Mouse (Mus musculus): ENCODE data around the gene Tecpr2.

The Tecpr2 gene

GRCm38 (mm10) chr12:110948082-110948909 is 59.2 kb downstream of the Tecpr2 start:
- no peak for DNase-seq (ENCODE audit: low spot score)

- DNase-seq (ENCODE audit: low spot score), result no peak
Observed at GRCm38 (mm10) chr12:110948910-110949201, 59.8 kb downstream of the Tecpr2 start.

DNA sequence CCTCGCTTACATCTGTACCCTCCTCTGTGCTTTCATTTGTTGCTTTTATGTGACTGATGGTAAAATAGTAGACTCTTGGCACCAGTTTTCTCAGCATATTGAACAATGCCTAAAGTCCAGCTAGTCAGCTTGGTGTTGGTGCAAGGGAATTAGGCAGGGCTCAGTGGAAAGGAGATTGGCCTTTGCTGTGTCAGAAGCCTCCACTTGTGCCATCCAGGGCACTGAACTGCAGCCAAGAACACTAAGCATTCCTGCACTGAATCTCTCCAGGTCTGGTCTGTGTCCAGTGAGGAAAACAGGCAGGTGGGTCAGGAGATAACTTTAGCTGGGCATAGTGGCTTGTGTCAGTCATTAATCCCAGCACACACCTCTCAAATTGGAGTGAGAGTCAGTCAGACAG is 60.3 kb downstream of the Tecpr2 start:
- DNase-seq (ENCODE audit: low spot score), result no peak

DNA sequence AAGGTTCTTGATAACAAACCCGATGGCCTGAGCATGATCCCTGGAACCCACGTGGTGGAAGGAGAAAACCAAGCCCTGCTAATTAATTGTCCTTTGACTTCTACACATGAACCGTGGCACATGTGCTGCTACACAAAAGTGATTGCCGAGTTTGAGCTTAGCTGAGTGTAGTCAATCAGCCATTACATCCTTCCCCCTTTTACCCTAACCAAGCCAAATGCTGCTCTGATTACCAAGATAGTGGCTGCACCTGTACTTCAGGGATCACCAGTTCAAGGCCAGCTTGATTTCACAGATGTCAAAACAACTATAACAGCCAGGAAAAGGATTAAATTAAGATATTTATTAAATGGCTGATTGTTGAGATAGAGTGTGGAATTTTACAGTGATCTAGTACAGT is 61.1 kb downstream of the Tecpr2 start:
- DNase-seq (ENCODE audit: low spot score), result no peak

DNA sequence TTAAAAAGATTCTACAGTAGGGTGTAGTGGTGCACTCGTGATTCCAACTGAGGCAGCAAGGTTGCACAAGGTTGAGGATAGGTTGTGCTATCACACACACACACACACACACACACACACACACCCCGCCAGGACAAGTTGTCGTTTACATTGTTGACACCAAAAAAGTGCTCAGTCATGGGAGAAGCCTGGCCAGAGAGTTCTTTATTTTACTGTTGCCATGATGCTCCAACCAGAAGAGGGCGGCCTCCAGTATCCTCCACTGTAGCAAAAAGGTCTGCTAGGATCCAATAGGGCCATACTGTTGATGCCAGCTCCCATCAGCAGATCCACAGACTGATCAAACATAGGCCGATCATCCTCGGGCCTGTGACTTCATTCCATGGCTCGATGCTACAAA is 62.2 kb downstream of the Tecpr2 start:
- DNase-seq (ENCODE audit: low spot score), result no peak

- DNase-seq (ENCODE audit: low spot score), result no peak
Observed at GRCm38 (mm10) chr12:110952628-110953385, 63.7 kb downstream of the Tecpr2 start.

DNA sequence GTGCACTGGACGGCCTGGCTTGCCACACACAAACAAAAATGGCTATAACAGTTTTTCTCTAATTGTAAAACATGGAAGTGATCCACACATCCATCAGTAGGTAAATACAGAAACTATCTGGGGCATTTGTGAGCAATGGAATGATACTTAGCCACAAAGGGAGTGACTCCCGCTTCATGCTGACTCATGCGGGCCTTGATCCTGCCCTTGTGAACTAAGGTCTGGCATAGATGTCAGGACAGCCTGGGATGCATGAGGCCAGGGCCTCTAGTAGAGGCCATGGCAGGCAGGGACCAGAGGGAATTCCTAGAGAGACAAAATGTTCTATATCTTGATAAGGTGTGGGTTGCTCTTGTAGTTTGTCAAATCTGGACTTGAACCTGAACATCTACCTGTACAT is 64.4 kb downstream of the Tecpr2 start:
- DNase-seq (ENCODE audit: low spot score), result no peak

DNA sequence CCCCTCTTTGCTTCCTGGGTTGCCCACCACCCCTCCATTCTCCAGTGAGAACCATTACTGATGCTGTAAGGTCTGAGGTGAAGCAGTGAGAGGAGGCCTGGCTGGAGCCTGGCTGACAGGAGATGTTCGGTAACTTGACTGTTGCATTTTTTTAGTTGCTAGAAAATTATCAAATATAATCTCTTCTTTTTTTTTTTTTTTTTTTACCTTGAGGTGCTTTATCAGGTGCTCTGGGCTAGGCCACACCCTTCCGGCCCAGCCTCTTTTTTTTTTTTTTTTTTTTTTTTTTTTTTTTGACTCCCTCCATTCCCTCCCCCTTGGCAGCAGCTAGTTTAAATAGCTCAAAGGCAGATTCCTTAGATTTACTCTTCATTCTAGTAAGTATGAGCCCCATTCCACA is 64.8 kb downstream of the Tecpr2 start:
- DNase-seq (ENCODE audit: low spot score), result no peak

DNA sequence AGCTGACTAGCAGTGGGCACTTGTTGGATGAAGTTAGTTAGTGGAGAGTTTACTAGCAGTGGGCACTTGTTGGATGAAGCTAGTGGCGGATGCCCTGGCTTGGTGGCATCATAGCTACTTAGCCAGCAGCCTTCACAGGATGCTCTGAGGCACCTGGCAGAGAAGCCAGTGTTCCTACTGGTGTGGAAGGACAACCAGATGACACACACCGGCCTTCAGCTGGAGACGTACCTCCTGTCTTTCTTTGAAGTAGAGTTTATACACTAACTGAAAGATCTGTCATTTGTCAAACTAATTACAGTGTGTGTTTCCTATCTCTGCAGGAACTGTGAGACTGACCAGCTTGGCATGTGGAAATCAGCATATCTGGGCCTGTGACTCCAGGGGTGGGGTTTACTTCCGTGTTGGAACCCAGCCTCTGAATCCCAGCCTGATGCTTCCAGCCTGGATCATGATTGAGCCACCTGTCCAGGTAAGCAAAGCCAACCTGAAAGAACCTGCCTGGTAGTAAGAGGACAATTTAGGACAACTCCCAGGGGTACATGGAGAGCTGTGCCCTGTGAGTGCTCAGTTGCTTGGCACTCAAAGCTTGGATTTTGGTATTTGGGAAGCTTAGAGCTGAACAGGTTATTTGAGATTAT is 65.4 kb downstream of the Tecpr2 start:
- DNase-seq (ENCODE audit: low spot score), result no peak

DNA sequence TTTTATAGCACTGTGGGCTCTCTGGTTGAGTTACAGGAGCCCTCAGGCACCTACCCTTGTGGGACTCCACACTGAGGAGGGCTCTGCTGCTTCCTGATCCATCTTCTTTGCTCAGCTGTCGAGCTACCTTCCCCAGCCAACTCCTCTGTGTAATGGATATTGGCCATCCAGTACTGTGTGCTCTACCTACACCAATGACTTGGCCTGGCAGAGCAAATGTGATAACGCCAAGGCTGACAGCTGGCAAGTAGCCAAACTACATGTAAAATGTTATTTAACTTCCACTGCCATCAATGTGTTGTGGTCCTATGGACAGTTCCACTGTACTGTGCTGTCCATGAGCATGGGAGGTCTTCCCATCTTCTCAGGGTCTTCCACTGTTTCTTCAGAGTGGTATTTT is 72.9 kb downstream of the Tecpr2 start:
- no peak for DNase-seq (ENCODE audit: low spot score)

DNA sequence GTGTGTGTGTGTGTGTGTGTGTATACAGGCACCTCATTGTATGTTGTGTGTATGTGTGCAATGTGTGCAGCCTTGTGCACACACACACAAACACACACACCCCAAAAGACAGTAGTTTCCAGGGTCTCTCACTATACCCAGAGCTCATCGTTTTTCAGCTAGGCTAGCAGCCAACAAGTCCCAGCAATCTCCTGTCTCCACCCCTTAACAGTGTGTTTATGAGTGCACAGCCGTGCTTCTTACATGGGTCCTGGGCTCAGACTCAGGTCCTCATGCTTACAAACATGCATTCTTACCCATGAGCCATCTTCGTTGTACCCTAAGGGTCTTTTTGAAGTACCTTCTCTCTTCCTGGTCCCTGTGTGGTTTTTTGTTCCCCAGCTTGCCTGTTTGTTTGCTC is 76.4 kb downstream of the Tecpr2 start:
- no peak for DNase-seq (ENCODE audit: low spot score)

DNA sequence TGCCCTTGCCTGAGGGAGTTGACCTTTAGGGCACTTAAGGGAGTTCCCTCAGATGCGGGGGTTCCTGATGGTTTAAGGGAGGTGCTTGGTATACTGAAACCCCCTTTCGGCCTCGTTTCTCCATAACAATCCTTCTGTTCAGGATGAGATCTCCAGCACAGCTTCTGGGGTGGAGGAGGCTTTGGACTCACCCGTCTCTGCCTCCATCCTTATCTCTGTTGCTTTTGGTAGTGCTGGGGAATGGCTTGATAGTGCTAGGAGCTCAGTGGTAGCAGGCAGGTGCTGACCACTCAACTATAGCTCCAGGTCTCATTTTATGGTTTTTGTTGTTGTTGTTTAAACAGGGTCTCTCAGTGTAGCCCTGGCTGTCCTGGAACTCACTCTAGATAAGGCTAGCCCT is 77.0 kb downstream of the Tecpr2 start:
- no peak for DNase-seq (ENCODE audit: low spot score)

GRCm38 (mm10) chr12:110967146-110967545 is 78.1 kb downstream of the Tecpr2 start:
- DNase-seq (ENCODE audit: low spot score), result no peak

DNA sequence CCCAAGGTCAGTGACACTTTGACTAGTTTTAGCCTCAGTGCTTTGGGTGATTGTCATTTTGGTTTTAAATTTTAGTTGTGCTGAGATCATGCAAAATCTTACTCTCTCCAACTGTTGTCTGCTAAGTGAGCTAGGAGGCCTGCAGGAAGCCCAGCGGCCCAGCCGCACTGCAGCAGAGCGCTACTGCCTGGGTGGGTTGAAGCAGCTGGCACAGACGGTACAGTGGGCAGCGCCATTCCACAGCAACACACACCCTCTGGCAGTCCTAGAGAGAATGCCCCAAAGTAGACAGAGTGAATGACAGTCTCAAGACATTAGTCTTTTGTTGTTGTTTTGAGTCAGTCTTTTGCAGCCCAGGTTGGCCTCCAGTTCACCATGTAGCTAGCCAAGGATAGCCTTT is 81.3 kb downstream of the Tecpr2 start:
- DNase-seq (ENCODE audit: low spot score), result no peak

GRCm38 (mm10) chr12:110971972-110972371 is 82.9 kb downstream of the Tecpr2 start:
- no peak for DNase-seq (ENCODE audit: low spot score)

DNA sequence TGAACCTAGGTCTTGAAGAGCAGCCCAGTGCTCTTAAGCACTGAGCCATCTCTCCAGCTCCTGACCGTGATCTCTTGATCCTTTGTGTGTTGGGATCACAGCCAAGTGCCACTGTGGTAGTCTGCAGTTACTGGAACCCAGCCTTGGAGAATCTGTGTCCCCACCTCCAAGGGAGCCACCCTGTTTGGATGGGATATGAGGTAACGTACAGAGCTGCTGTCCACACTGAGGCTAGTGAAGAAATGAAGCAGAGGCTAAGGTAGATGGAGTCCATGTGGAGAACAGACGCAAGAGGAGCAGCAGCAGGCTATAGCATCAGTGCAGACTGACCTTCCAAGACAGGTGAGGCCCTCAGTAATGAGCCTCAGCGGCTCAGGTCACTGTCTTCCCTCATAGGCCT is 84.8 kb downstream of the Tecpr2 start:
- DNase-seq (ENCODE audit: low spot score), result no peak

DNA sequence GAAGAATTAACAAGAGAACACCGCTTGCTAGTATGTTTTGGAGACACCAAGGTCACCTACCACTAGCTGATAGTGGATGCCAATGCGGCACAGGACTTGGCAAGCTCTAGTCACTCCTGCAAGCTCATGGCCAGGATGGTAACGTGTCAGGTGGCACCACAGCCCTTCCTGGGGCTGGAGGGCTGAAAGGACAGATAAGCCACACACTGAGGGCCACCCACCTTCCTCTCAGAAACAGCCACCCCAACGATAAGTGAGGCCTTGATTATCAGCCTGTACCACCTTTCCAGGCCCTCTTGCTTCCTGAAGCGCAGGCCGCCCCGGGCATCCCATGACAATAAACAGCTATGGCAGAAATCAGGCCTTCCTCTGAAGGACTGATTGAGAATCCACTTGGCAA is 85.2 kb downstream of the Tecpr2 start:
- DNase-seq (ENCODE audit: low spot score), result no peak

- no peak for DNase-seq (ENCODE audit: low spot score)
Observed at GRCm38 (mm10) chr12:110974726-110975125, 85.7 kb downstream of the Tecpr2 start.

- DNase-seq (ENCODE audit: low spot score), result no peak
Observed at GRCm38 (mm10) chr12:110975385-110975784, 86.3 kb downstream of the Tecpr2 start.

DNA sequence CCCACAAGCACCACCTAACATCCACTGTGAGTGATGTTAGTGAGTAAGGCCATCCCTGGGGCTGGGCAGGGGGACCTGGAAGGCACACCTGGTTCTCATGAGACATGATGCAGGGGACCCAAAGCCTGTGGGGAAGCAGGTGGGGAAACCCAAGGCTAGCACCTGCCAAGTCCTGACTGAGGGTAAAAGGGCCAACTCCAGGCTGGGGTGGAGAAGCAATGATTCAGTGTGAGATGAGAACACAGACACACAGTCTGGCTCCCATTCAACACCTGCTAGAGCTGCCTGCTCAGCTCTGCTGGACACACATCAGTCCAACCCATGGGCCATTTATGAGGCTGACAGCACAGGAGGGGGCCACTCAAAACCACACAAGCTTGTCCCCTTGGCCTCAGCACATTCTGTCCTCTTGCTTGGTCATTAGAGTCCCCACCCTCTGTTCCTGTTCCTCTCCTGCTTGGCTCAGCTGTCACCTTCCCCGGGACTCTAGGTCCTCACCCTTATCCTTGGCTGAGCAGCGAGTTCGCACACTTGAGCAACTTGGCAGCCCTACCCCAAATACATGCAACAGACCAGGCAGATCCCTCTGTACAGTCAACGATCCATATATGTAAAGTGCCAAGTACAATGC is 86.9 kb downstream of the Tecpr2 start:
- no peak for DNase-seq (ENCODE audit: low spot score)

DNA sequence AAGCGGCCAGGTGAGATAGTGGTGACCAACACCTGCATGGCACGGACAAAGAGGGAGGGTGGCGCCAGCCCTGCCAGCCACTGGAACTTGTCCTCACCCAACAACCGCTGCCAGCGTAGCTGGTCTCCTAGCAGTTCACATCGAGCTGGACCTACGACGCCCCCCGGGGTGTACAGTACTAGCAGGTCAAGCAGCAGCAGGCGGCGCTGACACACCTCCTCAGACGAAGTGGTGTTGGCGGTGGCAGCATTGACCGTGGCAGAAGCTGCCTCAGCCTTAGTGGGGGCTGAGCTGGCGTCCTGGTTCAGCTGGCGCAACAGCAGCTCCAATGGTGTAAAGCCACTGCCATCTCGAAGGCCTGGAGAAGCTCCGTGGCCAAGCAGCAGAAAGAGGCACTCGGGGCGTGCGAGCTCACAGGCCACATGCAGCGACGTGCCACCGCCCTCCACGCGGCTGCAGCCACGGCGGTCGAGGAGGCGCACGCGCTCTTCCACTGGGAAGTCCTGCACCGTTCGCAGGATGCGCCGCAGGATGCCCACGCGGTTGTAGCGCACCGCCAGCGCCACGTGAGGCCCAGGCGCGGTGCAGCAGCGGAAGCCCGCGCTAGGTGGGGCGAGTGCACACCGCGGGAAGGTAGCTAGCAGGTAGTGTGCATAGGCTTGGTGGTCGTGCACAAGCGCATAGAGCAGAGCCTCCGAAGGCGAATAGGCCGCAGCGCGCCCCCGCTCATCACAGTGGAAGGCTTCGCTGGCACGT is 87.7 kb downstream of the Tecpr2 start:
- no peak for DNase-seq (ENCODE audit: low spot score)

DNA sequence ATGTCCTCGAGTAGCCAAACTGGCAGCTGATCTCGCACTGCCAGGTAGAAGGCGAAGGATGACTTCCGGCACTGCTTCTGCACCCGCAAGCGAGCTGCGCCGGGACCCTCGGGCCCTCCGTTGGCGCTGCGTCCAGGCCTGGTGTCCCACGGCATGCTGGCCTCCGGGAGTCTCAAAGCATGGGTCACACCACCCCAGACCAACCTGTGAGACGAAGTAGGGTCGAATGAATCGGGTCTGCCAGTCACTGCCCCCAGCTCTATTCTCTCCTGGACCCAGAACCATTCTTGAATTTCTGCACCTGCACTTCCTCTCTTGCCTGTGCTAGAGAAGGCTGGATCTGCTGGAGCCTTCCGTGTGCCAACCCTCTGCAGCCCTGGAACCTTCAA is 88.3 kb downstream of the Tecpr2 start:
- DNase-seq (ENCODE audit: low spot score), result no peak

All from adipocyte (in vitro differentiated cells).